Mouse (Mus musculus) liver, postnatal 0 days (tissue): ENCODE results near the gene Slc16a4. TPM values are rescaled to one million over a fixed set of nuclear protein-coding genes. Genes with fewer than 3 reads are reported as not detected.

ENCODE experiments used
- ATAC-seq: fragments of 200-750 bp; cut with Nextera tagmentation; 2 replicates; pipeline ENCODE4 v1.8.0; 2017; ENCODE audit warnings: mild to moderate bottlenecking, moderate library complexity
- DNase-seq: peaks from one replicate; pipeline ENCODE4 v3.0.0-alpha.2; 2016
- H3K27ac ChIP-seq: fragments of 300-500 bp; sonication (generic); 2 replicates; pipeline ENCODE4 v1.5.1; 2014; ENCODE audit warnings: antibody characterized with exemption, moderate library complexity, mild to moderate bottlenecking, low read depth
- H3K27me3 ChIP-seq: fragments of 300-500 bp; sonication (generic); 2 replicates; pipeline ENCODE4 v1.6.1; 2014; ENCODE audit warnings: low read length, control low read depth, mixed read lengths; ENCODE audit not compliant: insufficient read depth
- H3K36me3 ChIP-seq: fragments of 300-500 bp; sonication (generic); replicated peaks from 2 replicates; pipeline ENCODE4 v1.6.1; 2014; ENCODE audit warnings: mild to moderate bottlenecking, control low read depth, low read length, moderate library complexity, mixed read lengths; ENCODE audit not compliant: insufficient read depth
- H3K4me1 ChIP-seq: fragments of 300-500 bp; sonication (generic); 2 replicates; pipeline ENCODE4 v1.6.1; 2014; ENCODE audit warnings: antibody characterized with exemption, mild to moderate bottlenecking, control low read depth; ENCODE audit not compliant: insufficient read depth
- H3K4me2 ChIP-seq: fragments of 300-500 bp; sonication (generic); 2 replicates; pipeline ENCODE4 v1.6.1; 2014; ENCODE audit warnings: low read depth, mild to moderate bottlenecking, low read length, moderate library complexity, mixed read lengths
- H3K4me3 ChIP-seq: fragments of 300-500 bp; sonication (generic); 2 replicates; pipeline ENCODE4 v1.5.1; 2014; ENCODE audit warnings: low read depth, low read length
- H3K9ac ChIP-seq: fragments of 300-500 bp; sonication (generic); replicated peaks from 2 replicates; pipeline ENCODE4 v1.6.1; 2014; ENCODE audit warnings: mild to moderate bottlenecking, moderate library complexity
- H3K9me3 ChIP-seq: fragments of 300-500 bp; sonication (generic); 2 replicates; pipeline ENCODE4 v1.6.1; 2016; ENCODE audit warnings: mild to moderate bottlenecking, control low read depth, low read length, mixed read lengths
- CTCF ChIP-seq: sonication (generic); IDR thresholded peaks from 2 replicates; pipeline ENCODE4 v1.5.1; 2016; ENCODE audit warnings: antibody characterized with exemption, low read depth
- EP300 ChIP-seq: IDR thresholded peaks from 2 replicates; pipeline ENCODE4 v1.6.1; 2016; ENCODE audit warnings: antibody characterized with exemption, low read depth, mild to moderate bottlenecking
- WGBS: fragments of 180-500 bp; shearing (Covaris S2); extraction: QIAGEN DNeasy Blood & Tissue Kit; methylation state at CpG from one replicate; pipeline ENCODE4 v1.1.7; 2014; ENCODE audit not compliant: insufficient replicate concordance; 5-methylcytosine and 5-hydroxymethylcytosine counted together
- polyA plus RNA-seq: library from polyadenylated mRNA; unstranded; fragments of >200 nt; fragmentation: Nextera tagmentation; extraction: Ambion mirVana; gene quantifications from 2 replicates; pipeline ENCODE4 v1.2.1, GENCODE M21; 2015

Slc16a4 gene
- polyA plus RNA-seq, 1 experiment from 2014 or later: 0.27 TPM

- no peak for DNase-seq
- H3K27me3 ChIP-seq: no peaks in the 10 kb centered on the region
- no peaks in the 10 kb centered on the region for H3K9me3 ChIP-seq
- no peak overlapping the region for H3K4me2 ChIP-seq
- H3K4me3 ChIP-seq: no peak overlapping the region
- H3K36me3 ChIP-seq: no peaks in the 10 kb centered on the region
- WGBS: 71% methylated on average over 3 of the region's 3 CpGs
- no peak overlapping the region for H3K27ac ChIP-seq
- ATAC-seq: no peak
- TF ChIP-seq EP300: no peak
- no peak for TF ChIP-seq CTCF
- no peaks in the 10 kb centered on the region for H3K4me1 ChIP-seq
- no peak overlapping the region for H3K9ac ChIP-seq
Observed at GRCm38 (mm10) chr3:107351706-107352105, 60.7 kb downstream of the Slc16a4 start.

- H3K27ac ChIP-seq: no peak overlapping the region
- DNase-seq: no peak
- no peaks in the 10 kb centered on the region for H3K27me3 ChIP-seq
- H3K9me3 ChIP-seq: no peaks in the 10 kb centered on the region
- H3K4me3 ChIP-seq: no peak overlapping the region
- 80% methylated on average over 5 of the region's 6 CpGs for WGBS
- ATAC-seq: no peak
- H3K36me3 ChIP-seq: no peaks in the 10 kb centered on the region
- no peaks in the 10 kb centered on the region for H3K4me1 ChIP-seq
- TF ChIP-seq CTCF: no peak
- no peak for TF ChIP-seq EP300
- no peak overlapping the region for H3K9ac ChIP-seq
- no peak overlapping the region for H3K4me2 ChIP-seq
Observed at GRCm38 (mm10) chr3:107355618-107356260, 64.7 kb downstream of the Slc16a4 start.

GRCm38 (mm10) chr3:107356964-107357441 is 66.0 kb downstream of the Slc16a4 start:
- DNase-seq: peak; percentile 81
- H3K27ac ChIP-seq: no peak overlapping the region
- no peaks in the 10 kb centered on the region for H3K27me3 ChIP-seq
- peak; percentile 76 for TF ChIP-seq CTCF
- no peak for TF ChIP-seq EP300
- H3K4me3 ChIP-seq: 0 out of 2 replicates have a peak overlapping the region, but pooled peaks have one; percentile 5
- WGBS: under 1% methylated on average over 11 of the region's 11 CpGs
- H3K9me3 ChIP-seq: no peaks in the 10 kb centered on the region
- ATAC-seq: peak; percentile 96
- H3K4me1 ChIP-seq: no peaks in the 10 kb centered on the region
- H3K36me3 ChIP-seq: no peaks in the 10 kb centered on the region
- peak overlapping the region; percentile 44 for H3K4me2 ChIP-seq
- H3K9ac ChIP-seq: no peak overlapping the region

- Histone ChIP-seq H3K9ac (no peak overlapping the region), H3K4me3 (no peak overlapping the region), H3K4me2 (no peak overlapping the region), H3K4me1 (no peaks in the 10 kb centered on the region), H3K9me3 (no peaks in the 10 kb centered on the region), H3K27ac (no peak overlapping the region), H3K36me3 (no peaks in the 10 kb centered on the region), H3K27me3 (no peaks in the 10 kb centered on the region)
- WGBS: 64% methylated on average over 3 of the region's 3 CpGs
- no peak for TF ChIP-seq EP300
- no peak for TF ChIP-seq CTCF
- DNase-seq (no peak), ATAC-seq (no peak)
Observed at GRCm38 (mm10) chr3:107357700-107358234, 66.7 kb downstream of the Slc16a4 start.

GRCm38 (mm10) chr3:107360341-107360740 is 69.3 kb downstream of the Slc16a4 start:
- Histone ChIP-seq H3K4me3 (no peak overlapping the region), H3K36me3 (no peaks in the 10 kb centered on the region), H3K9ac (no peak overlapping the region), H3K9me3 (no peaks in the 10 kb centered on the region), H3K4me2 (no peak overlapping the region), H3K27ac (no peak overlapping the region), H3K4me1 (no peaks in the 10 kb centered on the region), H3K27me3 (no peaks in the 10 kb centered on the region)
- DNase-seq (no peak), ATAC-seq (no peak)
- no peak for TF ChIP-seq EP300
- TF ChIP-seq CTCF: no peak
- WGBS: 60% methylated on average over 4 of the region's 4 CpGs

Other genes with a start within 250 kb of the Slc16a4 start
- gene Kcna2, start 190.1 kb upstream of the Slc16a4 start, polyA plus RNA-seq: 0.07 and 0.11 TPM in 2 replicates
- not detected in 2 replicates for gene Kcna10, start 108.2 kb upstream of the Slc16a4 start, polyA plus RNA-seq
- 3.9 and 4.2 TPM in 2 replicates for gene Cym, start 69.5 kb upstream of the Slc16a4 start, polyA plus RNA-seq
- gene A630076J17Rik, start 60.6 kb upstream of the Slc16a4 start, polyA plus RNA-seq: 0.24 and 0.26 TPM in 2 replicates
- 9.8 and 10.5 TPM in 2 replicates for gene Prok1, start 51.5 kb upstream of the Slc16a4 start, polyA plus RNA-seq
- gene Lamtor5, start 12.4 kb upstream of the Slc16a4 start, polyA plus RNA-seq: 94.0 and 99.8 TPM in 2 replicates
- 6.5 and 6.7 TPM in 2 replicates for gene Rbm15, start 42.4 kb downstream of the Slc16a4 start, polyA plus RNA-seq
- gene Kcnc4, start 168.3 kb downstream of the Slc16a4 start, polyA plus RNA-seq: not detected in 2 replicates
- gene Slc6a17, start 226.8 kb downstream of the Slc16a4 start, polyA plus RNA-seq: 0.02 and 0.08 TPM in 2 replicates